Mouse (Mus musculus) T-helper 17 cell (primary cell): Measurements from ENCODE around the gene Sh3d19.

Experiments
- in situ Hi-C, 2 experiments: fragments of 300-600 bp; cut with MboI, MseI; formaldehyde crosslinking; loops; 1 replicate in 1 of 2; 2 replicates in 1 of 2; pipeline ENCODE4 v1.15.1; 2025; ENCODE audit warnings: high pct_unique_total_duplicates in 2 of 2

The Sh3d19 gene

DNA sequence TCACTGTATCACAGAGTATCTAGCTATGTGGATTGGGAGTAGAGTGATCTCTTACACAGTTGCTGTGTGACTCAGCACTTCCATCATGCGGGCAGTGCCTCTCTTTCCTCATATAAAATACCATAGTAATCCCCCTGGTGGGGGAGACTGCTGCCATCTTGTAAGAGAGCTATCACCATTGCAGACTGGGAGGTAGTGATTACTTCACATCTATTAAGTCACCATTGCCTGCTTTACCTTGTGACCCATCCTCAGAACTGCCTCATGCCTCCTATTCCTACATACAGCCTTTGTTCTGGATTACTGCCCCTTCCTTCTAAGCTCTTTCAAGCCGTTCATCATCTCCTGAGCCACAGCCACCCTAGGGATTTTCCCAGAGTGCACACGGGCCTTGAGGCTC is 117.0 kb downstream of the Sh3d19 start:
- in situ Hi-C loops: no loop called here

DNA sequence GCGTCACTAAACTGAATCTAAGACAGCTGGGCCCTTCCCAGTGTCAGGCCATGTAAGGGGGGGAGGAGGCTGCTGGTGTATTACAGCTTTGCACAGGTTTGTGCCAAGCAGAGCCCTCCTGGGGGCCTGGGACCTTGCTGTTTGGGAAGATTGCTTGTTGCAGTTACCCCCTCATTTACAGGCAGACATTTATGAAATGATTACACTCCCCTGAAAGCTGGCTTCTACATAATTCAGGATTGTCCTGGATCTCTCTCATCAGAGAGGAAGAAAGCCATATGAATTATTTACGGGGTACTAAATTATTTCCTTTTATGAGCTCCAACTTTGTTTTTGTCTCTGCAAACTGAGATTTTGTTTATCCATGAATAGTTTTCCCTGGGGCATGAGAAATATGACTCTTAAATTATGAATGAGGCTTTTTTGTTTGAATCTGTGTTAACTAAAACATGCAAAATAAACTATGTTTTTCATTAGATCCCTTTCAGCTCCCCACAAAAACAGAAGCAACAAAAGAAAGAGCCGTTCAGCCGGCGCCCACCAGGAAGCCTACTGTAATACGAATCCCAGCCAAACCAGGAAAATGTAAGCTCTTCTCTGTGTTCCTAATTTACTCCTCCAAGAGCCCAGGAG is 122.4 kb downstream of the Sh3d19 start:
- in situ Hi-C loops: no loop called here

DNA sequence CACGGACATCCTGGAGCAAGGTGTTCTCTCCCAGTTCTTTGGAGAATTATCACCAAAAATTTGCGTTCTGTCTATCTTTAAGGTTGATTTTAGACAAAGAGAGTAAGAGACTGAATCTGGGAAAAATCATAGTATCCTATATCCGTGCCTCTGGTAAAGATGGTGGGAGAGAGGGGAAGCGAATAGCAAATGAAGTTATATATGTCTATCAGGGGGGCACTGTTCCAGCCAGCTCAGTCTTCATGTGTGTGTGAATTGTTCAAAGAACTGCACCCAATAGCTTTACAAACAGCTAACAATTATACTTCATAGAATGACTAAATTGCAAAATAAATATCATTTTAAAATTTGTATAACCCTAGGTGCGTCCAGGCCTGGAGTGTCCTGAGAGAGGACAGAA is 123.0 kb downstream of the Sh3d19 start:
- in situ Hi-C loops: no loop called here

DNA sequence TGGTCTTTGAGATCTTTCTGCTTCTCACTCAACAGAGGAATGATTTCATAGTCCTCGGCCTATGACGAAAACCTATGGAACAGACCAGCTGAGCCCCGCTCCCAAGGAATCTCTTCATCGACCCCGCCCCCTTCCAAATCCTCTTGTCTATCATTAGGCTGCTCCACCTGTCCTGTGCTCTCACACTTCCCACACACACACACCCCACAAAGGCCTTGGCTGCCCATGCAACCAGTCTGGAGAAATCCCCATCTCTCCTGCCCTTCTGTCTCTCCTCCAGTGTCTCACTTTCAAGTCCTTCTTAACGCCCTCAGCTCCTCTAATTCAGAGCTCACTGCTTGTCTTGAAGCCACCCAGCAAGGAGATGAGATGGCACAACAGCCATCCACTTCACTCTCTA is 131.0 kb downstream of the Sh3d19 start:
- in situ Hi-C loops: loop anchor here in 1 of 2 experiments (10.0 to 25.0 kb wide), 2 partner anchors 390 to 1317 kb away; no protein-coding TSS in a partner anchor

DNA sequence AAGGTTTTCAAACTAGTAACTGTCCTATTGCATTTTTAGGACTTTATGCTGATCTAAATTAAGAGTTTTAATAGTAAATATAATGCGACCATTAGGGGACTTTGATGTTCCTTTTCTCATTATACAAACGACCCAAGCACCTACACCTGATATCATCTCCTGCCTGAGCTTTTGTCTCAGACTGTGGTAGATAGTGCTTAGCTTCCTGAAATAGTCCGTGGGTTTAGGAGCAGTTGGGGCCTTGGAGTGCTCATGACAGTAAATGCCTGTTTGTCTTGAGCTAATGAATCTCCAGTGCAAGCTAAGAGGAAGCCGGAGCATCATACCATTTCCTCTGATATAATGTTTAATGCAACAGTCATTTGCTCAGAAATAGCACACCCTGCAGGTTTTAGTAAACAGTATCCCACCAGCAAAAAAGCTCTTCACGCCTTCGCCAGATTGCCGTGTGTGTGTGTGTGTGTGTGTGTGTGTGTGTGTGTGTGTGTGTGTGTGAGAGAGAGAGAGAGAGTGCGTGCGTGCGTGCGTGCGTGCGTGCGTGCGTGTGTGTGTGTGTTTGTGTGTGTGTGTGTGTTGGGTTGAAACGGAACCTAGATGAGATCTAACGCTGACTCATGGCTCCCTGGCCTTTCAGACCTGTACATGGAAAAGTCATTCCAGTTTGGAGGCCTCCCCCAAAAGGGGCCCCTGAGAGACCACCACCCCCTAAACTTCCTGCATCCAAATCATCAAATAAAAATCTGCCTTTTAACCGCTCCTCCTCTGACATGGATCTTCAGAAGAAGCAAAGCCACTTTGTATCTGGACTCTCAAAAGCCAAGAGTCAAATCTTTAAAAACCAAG is 132.8 kb downstream of the Sh3d19 start:
- in situ Hi-C loops: loop anchor here in 1 of 2 experiments (10.0 to 25.0 kb wide), 2 partner anchors 391 to 1319 kb away; no protein-coding TSS in a partner anchor

DNA sequence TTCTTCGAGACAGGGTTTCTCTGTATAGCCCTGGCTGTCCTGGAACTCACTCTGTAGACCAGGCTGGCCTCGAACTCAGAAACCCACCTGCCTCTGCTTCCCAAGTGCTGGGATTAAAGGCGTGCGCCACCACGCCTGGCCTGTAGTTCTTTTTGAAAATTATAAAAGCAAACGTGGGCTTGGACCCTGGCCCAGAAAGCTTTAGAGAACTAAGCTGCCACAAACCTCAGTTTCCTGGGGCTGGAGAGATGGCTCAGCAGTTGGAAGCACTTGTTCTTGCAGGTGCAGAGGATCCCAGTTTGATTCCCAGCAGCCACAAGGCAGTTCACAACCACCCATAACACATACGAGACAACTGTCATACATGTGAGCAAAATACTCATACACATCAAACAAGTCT is 133.5 kb downstream of the Sh3d19 start:
- in situ Hi-C loops: loop anchor here in 1 of 2 experiments (10.0 to 25.0 kb wide), 2 partner anchors 392 to 1320 kb away; no protein-coding TSS in a partner anchor

DNA sequence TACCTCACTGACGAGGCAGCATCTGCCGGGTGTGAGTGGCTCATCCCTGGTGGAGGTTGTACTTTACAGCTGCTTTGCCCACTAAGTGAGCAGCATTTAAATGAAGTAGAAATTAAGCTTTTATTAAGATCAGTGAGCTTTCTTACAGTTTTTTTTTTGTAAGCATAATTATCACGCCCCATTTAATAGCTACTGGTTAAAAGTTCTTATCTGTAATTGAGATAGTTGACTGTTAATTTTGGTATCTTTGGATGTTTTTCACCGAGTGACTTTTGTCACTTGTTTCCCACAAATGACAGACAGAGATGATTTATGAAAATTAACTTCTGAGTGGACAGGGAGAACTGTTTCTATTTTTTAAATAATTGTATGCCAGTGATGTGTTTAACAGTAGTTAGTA is 134.0 kb downstream of the Sh3d19 start:
- in situ Hi-C loops: loop anchor here in 1 of 2 experiments (10.0 to 25.0 kb wide), 2 partner anchors 393 to 1320 kb away; no protein-coding TSS in a partner anchor

DNA sequence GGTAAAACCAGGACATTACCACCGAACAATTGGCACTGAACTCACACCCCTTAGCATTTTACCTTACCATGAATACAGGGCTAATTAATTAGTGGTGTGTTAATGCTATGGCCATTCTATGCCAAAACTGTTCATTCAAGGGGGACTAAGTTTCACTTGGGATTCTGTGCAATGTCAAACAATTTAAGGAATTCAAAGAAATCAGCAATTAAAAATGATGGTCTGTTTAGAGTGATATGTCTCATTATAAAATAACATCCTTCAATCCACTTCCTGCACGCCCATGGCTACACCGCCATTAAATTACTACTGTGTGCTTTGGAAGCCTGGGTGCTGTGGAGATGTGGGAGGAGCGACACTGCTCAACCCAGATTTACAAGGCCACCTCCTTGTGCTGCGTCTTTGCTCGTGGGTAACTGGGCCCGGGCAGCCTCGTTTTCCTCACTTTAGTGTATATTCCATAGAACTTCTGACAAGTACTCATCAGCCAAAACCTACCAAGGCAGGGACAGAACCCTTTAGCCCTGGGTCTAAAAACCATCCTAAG is 135.2 kb downstream of the Sh3d19 start:
- in situ Hi-C loops: loop anchor here in 1 of 2 experiments (10.0 to 25.0 kb wide), 2 partner anchors 394 to 1321 kb away; no protein-coding TSS in a partner anchor

DNA sequence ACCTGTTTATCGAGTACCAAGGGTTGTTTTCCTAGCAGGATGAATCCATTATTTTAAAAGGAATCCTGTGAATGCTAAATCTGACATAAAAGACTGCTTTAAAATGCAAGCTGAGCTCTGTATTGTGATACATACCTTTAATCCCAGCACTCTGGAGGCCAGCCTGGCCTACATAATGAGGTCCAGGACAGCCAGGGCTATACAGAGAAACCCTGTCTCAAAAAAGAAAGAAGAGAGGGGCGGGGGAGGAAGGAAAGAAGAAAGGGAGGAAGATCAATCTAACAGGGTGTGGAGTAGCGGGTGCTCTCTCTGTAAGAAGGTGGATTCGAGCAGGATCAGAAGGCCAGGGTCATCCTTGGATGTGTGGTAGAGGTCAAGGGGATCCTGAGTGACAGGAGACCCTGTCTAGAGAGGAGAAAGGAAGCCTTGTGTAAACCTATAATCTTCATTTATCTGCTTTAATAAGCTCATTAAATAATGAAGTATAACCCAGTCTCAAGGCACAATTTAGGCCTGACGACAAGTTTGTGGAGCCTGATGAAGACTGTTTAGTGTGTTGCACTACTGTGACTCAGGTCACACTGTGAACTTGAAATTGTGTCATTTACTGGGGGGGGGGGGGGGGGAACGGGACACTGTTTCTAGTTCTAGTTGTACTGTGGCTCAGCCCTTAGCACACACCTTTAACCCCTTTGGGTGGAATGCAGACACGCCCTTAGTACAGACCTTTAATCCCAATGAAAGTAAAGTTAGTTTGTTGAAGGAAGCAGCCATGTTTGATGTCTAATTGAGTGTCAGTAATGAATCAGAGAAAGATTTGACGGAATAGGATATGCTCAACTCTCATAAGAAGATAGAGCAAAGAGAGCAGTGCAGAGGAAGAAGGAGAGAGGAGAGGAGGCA is 137.0 kb downstream of the Sh3d19 start:
- in situ Hi-C loops: loop anchor here in 1 of 2 experiments (10.0 to 25.0 kb wide), 2 partner anchors 396 to 1323 kb away; no protein-coding TSS in a partner anchor

DNA sequence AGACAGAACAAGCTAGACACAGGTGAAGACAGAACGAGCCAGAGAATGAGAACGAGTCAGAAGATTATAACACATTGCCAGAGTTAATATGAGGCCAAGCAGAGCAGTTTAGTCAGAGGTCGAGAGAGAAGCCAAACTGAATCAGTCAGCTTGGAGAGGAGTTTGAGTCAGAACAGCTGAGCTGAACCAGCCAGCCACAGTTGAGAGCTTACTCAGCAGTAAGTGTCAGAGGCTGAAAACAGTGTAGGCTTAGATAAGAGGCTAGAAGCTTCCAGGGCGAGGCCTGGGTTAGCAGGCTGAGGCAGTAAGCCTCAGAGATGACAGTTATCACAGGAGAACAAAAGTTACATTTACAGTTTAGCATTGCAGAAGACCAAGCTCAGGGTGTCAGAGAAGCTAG is 137.7 kb downstream of the Sh3d19 start:
- in situ Hi-C loops: loop anchor here in 1 of 2 experiments (10.0 to 25.0 kb wide), 2 partner anchors 396 to 1324 kb away; no protein-coding TSS in a partner anchor

DNA sequence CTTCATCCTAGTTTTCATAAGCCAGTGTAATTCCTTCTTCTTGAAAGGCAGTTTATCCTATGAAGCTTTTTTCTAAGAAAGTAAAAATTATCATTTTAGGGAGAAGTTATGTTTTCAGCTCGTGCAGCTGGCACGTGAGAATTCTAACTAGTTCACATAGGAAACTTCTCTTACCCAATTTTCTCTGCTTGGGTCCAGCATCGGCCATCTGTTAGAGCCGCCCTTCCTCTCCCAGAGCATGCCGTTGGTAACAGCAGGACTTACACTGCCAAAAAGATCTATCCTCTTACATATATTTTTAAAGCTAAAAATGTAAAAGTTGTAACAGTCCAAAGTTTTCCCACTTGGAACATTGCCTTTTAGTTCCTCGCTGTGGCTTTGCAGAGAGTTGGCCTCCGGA is 138.2 kb downstream of the Sh3d19 start:
- in situ Hi-C loops: loop anchor here in 1 of 2 experiments (10.0 to 25.0 kb wide), 2 partner anchors 397 to 1324 kb away; no protein-coding TSS in a partner anchor

DNA sequence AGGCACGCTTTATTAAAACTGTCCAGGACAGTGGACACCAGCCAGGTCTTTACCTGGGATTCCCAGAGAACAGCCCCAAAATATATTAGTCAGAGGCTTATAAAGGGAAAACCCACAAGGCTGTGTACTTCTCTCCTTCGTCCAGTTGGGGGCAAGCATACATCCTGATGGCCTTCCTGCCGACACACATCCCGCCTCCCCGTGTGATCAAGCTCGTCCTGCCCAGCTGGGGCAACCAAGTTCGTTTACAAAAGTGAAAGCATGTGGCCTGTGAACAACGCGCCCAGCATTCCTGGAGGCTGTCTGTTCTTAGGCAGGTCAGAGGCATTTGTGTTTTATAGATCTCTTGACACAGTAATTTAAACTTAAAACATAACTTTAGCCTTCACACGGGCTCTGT is 139.2 kb downstream of the Sh3d19 start:
- in situ Hi-C loops: loop anchor here (10.0 to 25.0 kb wide), 2 partner anchors 185 to 398 kb away; no protein-coding TSS in a partner anchor

DNA sequence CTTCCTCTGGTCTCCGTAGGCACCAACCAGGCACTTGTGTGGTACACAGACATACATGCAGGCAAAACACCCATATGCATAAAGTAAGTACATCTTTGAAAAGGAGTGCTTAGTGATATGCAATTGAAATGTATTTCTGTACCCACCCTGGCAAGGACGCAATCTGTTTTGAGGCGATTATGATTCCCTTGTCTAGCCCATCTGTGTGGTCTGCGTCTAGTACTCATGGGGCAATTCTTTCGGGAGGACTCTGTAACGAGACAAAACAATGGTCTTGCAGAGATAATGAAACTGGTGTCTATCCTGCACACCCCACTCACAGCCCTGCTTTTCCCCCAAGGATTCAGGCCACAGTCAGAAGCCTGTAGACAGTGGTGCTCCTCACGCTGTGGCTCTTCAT is 141.9 kb downstream of the Sh3d19 start:
- in situ Hi-C loops: loop anchor here (10.0 to 25.0 kb wide), 2 partner anchors 188 to 400 kb away; no protein-coding TSS in a partner anchor

DNA sequence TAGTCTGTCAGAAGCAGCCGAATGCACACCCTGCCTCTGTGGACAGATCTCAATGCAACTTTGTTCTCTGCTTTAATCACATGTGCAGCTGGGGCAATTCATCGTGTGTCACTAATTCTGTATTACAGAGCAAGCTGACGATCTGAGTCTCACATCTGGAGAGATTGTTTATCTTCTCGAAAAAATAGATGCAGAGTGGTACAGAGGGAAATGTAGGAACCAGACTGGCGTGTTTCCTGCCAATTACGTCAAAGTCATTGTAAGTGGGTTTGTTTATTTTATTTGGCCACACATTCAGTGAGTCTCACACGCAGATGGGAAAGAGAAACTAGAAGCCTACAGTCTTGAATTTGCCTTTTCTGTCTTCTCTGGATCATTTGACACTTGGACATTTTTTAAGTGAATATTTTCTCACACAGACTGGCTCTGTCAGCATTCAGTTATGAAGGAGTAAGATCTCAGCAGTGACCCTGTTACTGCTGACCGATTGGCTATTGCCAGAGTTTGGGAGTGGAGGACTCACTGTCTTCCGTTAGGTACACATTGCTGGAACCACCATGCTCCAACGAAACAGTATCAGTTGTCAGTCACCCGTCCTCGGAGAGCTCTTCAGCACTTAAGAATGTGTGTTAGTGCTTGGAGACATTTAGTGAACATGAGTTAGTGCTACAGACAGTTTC is 143.9 kb downstream of the Sh3d19 start:
- in situ Hi-C loops: loop anchor here (10.0 to 25.0 kb wide), 2 partner anchors 190 to 402 kb away; no protein-coding TSS in a partner anchor

DNA sequence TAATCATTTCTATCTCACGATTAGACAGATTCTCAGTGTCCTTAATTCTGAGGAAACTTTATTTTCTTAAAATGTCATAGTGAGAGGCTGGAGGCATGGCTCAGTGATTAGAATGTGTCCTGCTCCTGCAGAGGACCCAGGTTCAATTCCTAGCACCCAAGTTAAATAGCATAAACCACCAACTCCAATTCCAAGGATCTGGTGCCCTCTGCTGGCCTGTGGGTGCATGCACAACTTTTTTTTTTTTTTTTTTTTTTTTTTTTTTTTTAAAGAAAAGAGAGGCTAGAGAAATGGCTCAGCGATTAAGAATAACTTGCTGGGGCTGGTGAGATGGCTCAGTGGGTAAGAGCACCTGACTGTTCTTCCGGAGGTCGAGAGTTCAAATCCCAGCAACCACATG is 146.0 kb downstream of the Sh3d19 start:
- in situ Hi-C loops: loop anchor here (10.0 to 25.0 kb wide), 2 partner anchors 192 to 405 kb away; no protein-coding TSS in a partner anchor

DNA sequence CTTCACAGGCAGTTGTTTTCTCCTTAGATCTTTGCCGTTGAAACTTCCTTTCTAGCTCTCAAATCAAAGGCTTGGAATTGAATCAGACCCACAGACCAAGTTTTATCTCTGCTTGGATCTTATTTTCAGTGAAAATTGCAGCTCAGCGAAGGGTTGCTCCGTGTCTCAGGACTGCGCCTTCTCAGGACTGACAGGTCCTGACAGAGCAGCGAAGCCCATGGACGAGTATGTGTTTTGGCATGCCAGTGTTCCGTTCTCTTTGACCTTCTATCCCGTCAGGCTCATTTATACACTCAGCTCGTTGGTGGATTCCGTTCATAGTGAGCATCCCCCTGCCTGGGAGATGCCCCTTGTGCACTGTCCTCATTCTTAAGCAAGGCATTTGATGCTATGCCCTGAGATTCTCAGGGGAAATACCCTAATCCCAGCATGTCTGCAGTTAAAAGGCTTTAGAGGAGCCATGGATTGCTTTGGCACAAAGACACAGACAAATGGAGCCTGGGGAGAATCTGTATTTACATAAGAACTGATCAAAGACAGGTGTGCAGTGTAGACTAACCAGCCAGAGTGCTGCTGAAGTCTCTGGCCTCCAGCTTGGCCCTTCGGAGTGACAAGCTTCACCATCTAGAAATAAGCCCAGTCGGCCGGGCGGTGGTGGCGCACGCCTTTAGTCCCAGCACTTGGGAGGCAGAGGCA is 148.5 kb downstream of the Sh3d19 start:
- in situ Hi-C loops: loop anchor here (10.0 to 25.0 kb wide), 2 partner anchors 195 to 407 kb away; no protein-coding TSS in a partner anchor

DNA sequence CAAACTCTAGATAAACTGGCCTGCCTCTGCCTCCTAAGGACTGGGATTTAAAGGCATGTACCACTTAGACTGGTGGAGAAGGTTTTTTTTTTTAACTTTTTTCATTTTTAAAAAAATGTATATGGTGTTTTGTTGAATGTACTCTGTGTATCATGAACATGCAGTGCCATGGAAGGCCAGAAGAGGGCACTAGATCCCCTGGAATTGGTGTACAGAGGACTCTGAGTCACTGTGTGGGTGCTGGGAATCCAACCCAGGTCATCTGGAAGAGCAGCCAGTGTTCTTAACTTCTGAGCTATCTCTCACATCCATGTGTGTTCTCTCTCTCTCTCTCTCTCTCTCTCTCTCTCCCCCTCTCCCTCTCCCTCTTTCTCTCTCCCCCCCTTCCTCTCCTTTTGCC is 151.2 kb downstream of the Sh3d19 start:
- in situ Hi-C loops: loop anchor here in 1 of 2 experiments (25.0 kb wide), 1 partner anchor 410 kb away; no protein-coding TSS in a partner anchor

DNA sequence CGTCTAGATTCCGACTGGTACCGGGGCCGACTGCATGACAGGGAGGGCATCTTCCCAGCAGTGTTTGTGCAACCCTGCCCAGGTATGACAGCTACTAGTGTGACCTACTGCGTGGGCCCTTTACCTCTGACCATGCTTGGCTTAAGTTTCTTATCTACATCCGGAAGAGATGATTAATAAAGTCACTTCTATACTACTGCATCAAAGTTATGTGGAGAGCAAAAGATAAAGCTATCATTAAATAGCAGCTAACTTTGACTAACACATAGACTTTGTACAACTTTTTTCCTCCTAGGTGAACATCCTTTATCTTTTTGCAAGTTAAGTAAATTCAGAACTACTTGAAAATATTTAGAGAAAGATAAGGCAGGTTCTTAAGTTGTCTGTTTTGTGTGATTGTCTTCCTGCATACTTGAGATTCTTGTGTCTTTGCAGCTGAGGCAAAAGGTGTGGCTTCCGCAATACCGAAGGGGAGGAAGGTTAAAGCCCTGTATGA is 152.4 kb downstream of the Sh3d19 start:
- in situ Hi-C loops: loop anchor here in 1 of 2 experiments (25.0 kb wide), 1 partner anchor 411 kb away; no protein-coding TSS in a partner anchor

DNA sequence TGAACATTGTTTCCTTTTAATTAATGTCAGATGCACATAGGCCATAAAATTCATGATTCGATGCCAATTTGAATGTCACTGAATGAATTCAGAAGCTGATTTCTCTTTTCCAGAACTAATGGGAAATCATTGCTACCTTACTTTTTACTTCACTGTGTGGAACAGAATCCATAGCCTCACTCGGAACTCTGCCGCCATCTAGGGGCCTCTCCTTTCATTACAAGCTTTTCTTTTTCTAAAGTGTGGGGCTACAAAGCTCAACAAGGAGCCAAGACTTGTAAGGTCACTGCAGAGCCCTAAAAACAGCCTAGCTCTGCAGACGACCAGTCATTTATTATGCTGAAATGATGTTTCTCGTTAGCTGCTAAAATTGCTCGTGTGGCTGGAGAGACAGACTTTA is 158.8 kb downstream of the Sh3d19 start:
- in situ Hi-C loops: loop anchor here in 1 of 2 experiments (5.0 to 10.0 kb wide), 2 partner anchors 417 to 555 kb away; partner anchors contain the start of gene Gatb
